Mouse (Mus musculus) thymus, adult 18-20 months (tissue): ENCODE measurements around the gene Tnfrsf21.

Experiments used
- DNase-seq, 2 experiments: peaks; one replicate each; pipeline ENCODE4 v3.0.0; 2022; ENCODE audit warnings: mixed read lengths in 2 of 2

Gene Tnfrsf21

DNA sequence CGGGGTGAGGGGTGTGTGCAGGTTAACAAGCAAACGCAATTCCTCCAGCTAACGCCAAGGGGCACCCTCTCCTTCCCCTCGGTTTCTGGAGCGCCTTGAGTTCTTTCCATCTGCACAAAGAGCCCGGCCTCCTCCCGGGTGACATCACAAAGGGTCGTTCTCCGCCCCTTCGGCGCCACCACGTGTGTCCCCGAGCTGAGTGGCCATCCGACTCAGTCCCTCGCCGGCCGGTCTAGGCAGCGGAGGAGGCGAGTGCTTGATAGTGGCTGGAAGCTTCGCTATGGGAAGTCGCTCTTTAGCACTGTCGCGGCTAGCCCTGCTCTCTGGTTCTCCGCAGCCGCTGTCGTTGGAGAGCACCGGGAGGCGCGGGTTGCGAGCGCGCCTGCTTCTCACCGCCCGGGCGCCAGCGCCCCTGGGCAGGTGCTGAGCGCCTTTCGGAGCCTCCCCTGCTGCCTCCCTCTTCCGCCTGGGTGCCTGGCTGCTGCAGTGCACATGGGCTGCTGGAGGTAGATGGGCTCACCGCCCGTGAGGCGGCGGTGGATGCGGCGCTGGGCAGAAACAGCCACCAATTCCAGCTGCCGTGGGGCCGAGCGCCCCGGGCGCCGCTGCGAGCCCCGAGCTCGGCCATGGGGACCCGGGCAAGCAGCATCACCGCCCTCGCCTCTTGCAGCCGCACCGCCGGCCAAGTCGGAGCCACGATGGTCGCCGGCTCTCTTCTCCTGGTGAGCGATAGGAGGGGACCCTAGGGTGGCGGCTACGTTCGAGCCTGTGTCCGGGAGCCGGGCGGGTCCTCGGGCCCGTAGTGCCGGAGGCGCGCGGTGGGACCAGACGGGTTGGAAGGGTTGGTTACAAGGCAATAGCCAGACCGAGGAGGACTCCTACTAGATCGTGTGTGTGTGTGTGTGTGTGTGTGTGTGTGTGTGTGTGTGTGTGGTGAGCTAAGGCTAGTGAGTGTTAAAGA lies at the start of gene Tnfrsf21:
Tnfrsf21 (plus strand) TSS at position 185 of the 961 bp plus-strand sequence.
- DNase-seq = peak; percentile 73 to 80

DNA sequence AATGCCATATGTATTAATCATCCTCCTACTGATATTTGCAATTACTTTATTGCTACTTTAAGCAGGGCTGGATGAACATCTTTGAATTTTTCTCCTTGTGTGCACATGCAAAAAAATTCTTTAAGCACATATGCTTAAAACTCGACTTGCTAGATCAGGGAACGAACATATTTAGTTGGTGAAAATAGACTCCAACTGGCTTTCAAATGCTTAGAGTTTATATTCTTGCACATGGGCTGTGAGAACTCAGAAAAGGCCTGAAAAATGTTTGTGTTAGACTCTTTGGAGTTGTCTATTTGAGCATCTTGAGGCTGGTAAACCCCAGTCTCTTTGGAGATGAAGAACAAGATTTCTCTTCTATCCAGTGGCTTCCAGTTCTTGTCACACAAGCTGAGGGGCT lies 48.2 kb upstream of the Tnfrsf21 start:
- DNase-seq = no peak

DNA sequence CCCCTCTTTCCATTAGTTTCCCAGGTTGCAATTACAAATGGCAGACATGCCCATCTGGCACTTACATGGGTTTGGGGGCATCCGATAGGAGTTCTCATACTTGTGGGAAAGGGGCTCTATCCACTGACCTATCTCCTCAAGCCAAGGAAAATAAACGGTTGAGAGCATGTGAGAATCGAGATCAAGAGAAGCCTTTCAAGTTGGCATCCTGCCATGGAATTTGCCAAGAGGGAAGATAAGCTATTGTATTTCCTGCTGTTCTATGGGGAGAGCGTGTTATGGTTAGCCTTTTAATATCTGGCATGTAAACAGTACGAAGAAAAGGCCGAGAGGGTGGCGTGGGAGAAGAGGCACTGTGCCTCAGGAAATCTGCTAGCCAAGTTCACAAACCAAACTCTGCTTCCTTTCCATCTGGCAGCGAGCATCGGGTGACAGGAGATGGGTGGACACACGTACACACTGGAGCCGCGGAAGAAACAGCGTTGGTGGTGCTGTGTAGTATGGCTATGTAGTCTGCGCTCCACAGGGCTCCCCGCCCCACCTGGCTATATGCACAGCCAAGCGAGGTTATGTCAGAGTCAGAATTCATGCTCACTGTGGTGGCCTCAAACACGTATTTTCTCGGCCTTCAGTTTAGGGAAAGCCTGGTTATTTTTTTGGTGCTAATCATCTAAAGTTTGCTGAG lies 40.9 kb upstream of the Tnfrsf21 start:
- DNase-seq = no peak

GRCm38 (mm10) chr17:42977766-42978165 lies 38.6 kb upstream of the Tnfrsf21 start:
- DNase-seq = no peak

DNA sequence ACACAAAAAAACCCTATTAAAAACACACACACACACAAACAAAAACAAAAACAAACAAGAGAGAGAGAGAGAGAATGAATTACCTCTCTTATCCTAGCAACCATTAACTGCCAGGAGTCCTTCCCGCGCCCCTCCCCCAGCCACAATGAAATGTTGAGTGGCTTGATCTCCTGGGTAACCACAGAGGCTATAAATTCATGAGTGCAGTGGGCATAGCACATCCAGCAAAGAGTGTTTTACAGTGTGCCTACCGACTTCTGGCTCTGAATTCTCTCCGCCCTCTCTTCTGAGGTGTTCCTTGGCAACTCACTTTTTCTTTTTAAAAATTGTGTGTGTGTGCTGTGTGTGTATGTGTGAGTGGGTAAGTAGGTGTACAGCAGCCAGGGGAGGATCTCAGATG lies 38.0 kb upstream of the Tnfrsf21 start:
- DNase-seq = no peak

DNA sequence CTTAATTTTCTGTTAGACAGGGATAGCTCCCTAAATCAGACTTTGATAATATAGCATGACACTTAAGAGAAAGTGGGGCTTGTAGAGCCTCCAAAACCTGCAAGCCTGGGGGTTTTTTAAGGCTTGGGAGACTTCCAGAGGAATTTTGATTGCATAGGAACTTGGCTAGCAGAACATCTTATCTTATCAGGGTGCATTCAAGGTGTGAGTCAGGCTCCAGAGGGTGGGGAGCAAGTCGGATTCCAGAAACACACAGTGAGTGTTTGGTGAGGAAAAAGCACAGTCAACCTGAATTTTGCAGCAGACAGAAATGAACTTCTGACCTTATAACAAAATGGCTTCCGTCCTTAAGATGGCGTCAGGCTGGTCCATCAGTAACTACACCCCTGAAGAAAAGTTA lies 34.5 kb upstream of the Tnfrsf21 start:
- no peak for DNase-seq

GRCm38 (mm10) chr17:42982568-42982967 lies 33.8 kb upstream of the Tnfrsf21 start:
- DNase-seq = no peak

DNA sequence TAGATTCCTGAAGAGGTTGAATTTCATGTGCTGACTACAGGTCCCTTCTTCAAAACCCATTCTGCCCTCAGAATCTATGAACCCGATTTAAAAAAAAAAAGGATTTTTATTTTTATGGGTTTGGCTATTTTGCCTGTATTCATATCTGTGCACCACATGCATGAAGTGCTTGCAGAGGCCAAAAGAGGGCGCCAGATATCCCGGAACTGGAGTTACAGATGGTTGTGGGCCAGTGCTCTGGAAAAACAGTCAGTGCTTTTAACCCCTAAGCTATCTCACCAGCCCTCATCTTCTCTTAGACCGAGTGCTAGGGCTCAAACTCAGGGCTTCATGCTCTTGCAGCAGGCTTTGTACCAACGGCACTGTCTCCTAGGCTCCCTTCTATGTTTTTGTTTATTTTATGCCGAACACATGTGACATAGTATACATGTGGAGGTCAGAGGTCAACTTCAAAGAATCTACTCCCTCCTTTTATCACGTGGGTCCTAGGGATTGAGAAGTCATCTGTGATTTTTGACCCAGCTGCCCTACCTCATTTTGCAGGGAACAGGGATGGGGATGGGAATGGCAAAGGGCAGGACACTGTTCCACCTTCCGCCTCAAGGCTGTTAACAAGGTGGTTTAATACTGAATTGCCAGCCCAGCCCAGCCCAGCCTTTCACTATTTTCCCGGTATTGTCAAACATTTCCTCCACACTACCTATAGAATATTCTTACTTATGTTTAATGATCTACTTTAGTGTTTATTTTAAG lies 30.3 kb upstream of the Tnfrsf21 start:
- no peak for DNase-seq

- no peak for DNase-seq
Observed at GRCm38 (mm10) chr17:42987692-42988091, 28.7 kb upstream of the Tnfrsf21 start.

DNA sequence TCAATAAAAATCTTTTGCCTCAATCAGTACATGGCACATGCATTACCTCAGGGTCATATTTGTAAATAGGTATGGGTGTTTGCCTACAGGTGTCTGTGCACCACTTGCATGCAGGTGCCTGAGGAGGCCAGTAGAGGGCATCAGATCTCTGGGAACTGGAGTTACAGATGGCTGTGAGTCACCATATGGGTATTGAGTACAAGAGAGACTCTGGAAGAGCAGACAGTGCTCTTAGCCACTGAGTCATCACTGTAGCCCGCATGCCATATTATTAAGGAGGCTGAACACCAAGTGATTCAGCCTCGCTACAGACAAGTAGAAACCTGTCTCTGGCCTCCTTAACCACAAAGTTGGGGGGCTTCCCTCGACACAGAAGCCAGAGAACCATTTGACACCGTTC lies 26.4 kb upstream of the Tnfrsf21 start:
- no peak for DNase-seq

GRCm38 (mm10) chr17:42991112-42991511 lies 25.2 kb upstream of the Tnfrsf21 start:
- no peak for DNase-seq

- no peak for DNase-seq
Observed at GRCm38 (mm10) chr17:42999446-42999977, 16.8 kb upstream of the Tnfrsf21 start.

DNA sequence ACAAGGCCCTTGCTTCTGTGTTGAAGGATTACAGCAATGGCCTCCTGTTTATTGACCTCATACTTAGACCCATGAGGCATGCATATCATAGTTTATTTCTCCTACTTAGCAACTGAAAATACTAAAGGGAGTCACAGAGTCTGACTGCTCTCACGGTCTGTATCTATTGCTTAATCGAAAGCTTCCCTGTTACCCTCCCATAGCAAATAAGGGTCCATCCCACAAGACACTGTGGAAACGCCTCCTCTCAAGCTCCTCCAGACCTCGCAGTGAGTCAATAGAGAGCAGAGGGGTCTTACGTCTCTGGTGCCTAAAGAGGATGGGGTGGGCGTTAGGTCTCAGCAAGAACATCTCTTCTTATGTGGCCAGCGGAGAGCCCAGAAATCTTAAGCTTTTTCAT lies 15.8 kb upstream of the Tnfrsf21 start:
- DNase-seq = no peak

GRCm38 (mm10) chr17:43012718-43013117 lies 3.6 kb upstream of the Tnfrsf21 start:
- peak; percentile 11 for DNase-seq

GRCm38 (mm10) chr17:43017341-43018052 lies 1.1 kb downstream of the Tnfrsf21 start:
- DNase-seq = peak; percentile 35 to 42

DNA sequence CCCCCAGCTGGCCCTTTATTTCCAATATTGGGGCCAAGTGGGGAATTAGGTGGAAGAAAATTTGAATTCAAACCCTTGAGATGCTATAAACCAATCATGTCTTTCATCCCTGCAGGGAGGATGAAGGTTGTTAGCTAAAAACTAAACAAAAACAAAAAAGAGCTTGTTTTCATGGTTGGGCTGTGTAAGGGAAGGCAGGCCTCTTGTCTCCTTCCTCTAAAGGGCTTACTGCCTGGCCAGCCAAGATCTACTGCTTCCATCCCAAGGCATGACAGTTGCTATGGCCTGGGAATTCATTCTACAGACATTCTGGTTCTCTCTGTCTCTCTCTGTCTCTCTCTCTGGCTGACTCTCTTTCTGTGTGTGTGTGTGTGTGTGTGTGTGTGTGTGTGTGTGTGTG lies 1.7 kb downstream of the Tnfrsf21 start:
- DNase-seq = no peak

GRCm38 (mm10) chr17:43019660-43020059 lies 3.3 kb downstream of the Tnfrsf21 start:
- DNase-seq = no peak

GRCm38 (mm10) chr17:43021017-43021416 lies 4.7 kb downstream of the Tnfrsf21 start:
- DNase-seq = no peak

DNA sequence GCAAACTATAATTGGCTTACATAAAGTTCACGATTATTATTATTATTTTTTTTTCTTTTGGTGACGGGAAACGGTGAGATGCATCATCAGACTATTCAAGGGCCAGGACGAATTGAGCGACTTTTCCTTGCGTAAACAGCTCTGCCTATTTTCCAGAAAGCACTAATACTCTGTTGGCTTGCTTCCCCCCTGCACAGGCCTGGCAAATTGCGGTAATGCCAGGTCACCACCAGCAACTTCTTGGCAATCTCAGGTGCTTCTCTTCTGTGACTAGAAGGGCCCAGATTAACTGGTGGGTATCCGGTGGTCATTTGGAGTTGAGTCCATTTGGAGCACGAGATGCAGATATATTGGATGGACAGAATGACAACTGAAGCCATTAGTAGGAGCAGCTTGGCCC lies 5.7 kb downstream of the Tnfrsf21 start:
- no peak for DNase-seq

GRCm38 (mm10) chr17:43023637-43024217 lies 7.4 kb downstream of the Tnfrsf21 start:
- DNase-seq = no peak

GRCm38 (mm10) chr17:43024531-43024930 lies 8.2 kb downstream of the Tnfrsf21 start:
- DNase-seq = no peak

DNA sequence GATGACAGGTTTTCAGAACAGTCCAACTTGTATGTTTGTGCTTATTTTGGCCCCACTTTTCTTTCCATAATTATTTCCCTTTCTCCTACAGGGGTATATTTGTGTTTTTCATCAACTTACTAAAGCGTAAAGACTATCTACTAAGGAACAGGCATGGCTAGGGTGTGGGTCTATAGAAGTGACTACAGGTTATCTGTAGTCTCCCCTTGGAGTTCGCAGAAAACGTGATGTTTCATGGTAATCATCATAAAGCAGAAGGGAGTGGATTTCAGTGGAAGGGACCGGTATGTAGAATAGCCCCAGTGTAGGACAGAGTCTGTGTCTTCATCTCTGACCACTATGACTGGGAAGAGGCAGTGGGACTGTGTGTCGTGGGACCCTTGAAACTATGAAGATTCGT lies 8.7 kb downstream of the Tnfrsf21 start:
- no peak for DNase-seq
